Mouse (Mus musculus) neural tube, embryonic 12.5 days (tissue): Measurements from ENCODE around the gene Sparcl1. TPM values are rescaled to one million over a fixed set of nuclear protein-coding genes. Genes with fewer than 3 reads are reported as not detected.

Experiments used
- ATAC-seq: fragments of 200-750 bp; cut with Nextera tagmentation; 2 replicates; pipeline ENCODE4 v1.8.0; 2017; ENCODE audit warnings: low read depth, mild to moderate bottlenecking, moderate TSS enrichment, moderate library complexity; ENCODE audit not compliant: low FRiP score
- H3K27ac ChIP-seq: fragments of 300-500 bp; sonication (generic); 2 replicates; pipeline ENCODE4 v1.5.1; 2016
- H3K27me3 ChIP-seq: fragments of 300-500 bp; sonication (generic); replicated peaks from 2 replicates; pipeline ENCODE4 v1.6.1; 2016; ENCODE audit warnings: mild to moderate bottlenecking
- H3K36me3 ChIP-seq: fragments of 300-500 bp; sonication (generic); 2 replicates; pipeline ENCODE4 v1.6.1; 2016; ENCODE audit warnings: mild to moderate bottlenecking
- H3K4me1 ChIP-seq: fragments of 300-500 bp; sonication (generic); 2 replicates; pipeline ENCODE4 v1.6.1; 2016
- H3K4me2 ChIP-seq: fragments of 300-500 bp; sonication (generic); replicated peaks from 2 replicates; pipeline ENCODE4 v1.6.1; 2016; ENCODE audit warnings: mild to moderate bottlenecking
- H3K4me3 ChIP-seq: fragments of 300-500 bp; sonication (generic); 2 replicates; pipeline ENCODE4 v1.5.1; 2016
- H3K9ac ChIP-seq: fragments of 300-500 bp; sonication (generic); 2 replicates; pipeline ENCODE4 v1.6.1; 2016; ENCODE audit warnings: mild to moderate bottlenecking
- H3K9me3 ChIP-seq: fragments of 300-500 bp; sonication (generic); 2 replicates; pipeline ENCODE4 v1.6.1; 2016; ENCODE audit warnings: mild to moderate bottlenecking
- WGBS: fragments of 180-500 bp; shearing (Covaris S2); methylation state at CpG from one replicate; pipeline ENCODE4 v1.1.7; 2016; 5-methylcytosine and 5-hydroxymethylcytosine counted together
- polyA plus RNA-seq: library from polyadenylated mRNA; unstranded; fragments of >200 nt; fragmentation: Nextera tagmentation; extraction: Ambion mirVana; gene quantifications from 2 replicates; pipeline ENCODE4 v1.2.1, GENCODE M21; 2016

The Sparcl1 gene
- polyA plus RNA-seq, 1 experiment from 2014 or later: 95.9 TPM

- Histone ChIP-seq H3K36me3 (no peaks in the 10 kb centered on the region), H3K9me3 (no peaks in the 10 kb centered on the region), H3K4me3 (no peak overlapping the region), H3K27me3 (no peaks in the 10 kb centered on the region), H3K27ac (no peak overlapping the region), H3K4me2 (no peak overlapping the region), H3K4me1 (peaks cover 7% of the 10 kb centered on the region), H3K9ac (no peak overlapping the region)
- 37% methylated on average over 10 of the region's 10 CpGs for WGBS
- ATAC-seq: no peak
Observed at GRCm38 (mm10) chr5:104076361-104076760, 37.2 kb downstream of the Sparcl1 start.

- Histone ChIP-seq H3K4me3 (no peak overlapping the region), H3K36me3 (no peaks in the 10 kb centered on the region), H3K9ac (no peak overlapping the region), H3K27ac (no peak overlapping the region), H3K9me3 (no peaks in the 10 kb centered on the region), H3K4me2 (no peak overlapping the region), H3K4me1 (peaks cover 7% of the 10 kb centered on the region), H3K27me3 (no peaks in the 10 kb centered on the region)
- 37% methylated on average over 12 of the region's 12 CpGs for WGBS
- no peak for ATAC-seq
Observed at GRCm38 (mm10) chr5:104074388-104074787, 39.1 kb downstream of the Sparcl1 start.

- Histone ChIP-seq H3K36me3 (no peaks in the 10 kb centered on the region), H3K4me2 (no peak overlapping the region), H3K27me3 (no peaks in the 10 kb centered on the region), H3K4me1 (peaks cover 7% of the 10 kb centered on the region), H3K9ac (no peak overlapping the region), H3K27ac (no peak overlapping the region), H3K9me3 (no peaks in the 10 kb centered on the region), H3K4me3 (no peak overlapping the region)
- WGBS: 70% methylated on average over 5 of the region's 5 CpGs
- ATAC-seq: peak; percentile 78
Observed at GRCm38 (mm10) chr5:104073602-104074001, 39.9 kb downstream of the Sparcl1 start.

- peak overlapping the region; percentile 28; the same call in 1 of the 2 replicates for H3K4me2 ChIP-seq
- no peaks in the 10 kb centered on the region for H3K27me3 ChIP-seq
- H3K27ac ChIP-seq: peak overlapping the region; percentile 62
- no peak overlapping the region for H3K9ac ChIP-seq
- no peaks in the 10 kb centered on the region for H3K9me3 ChIP-seq
- 4% methylated on average over 7 of the region's 8 CpGs for WGBS
- no peak overlapping the region for H3K4me3 ChIP-seq
- peak; percentile 89 for ATAC-seq
- no peaks in the 10 kb centered on the region for H3K36me3 ChIP-seq
- peaks cover 7% of the 10 kb centered on the region for H3K4me1 ChIP-seq
Observed at GRCm38 (mm10) chr5:104072272-104072886, 41.2 kb downstream of the Sparcl1 start.

- 66% methylated on average over 4 of the region's 4 CpGs for WGBS
- no peak overlapping the region for H3K4me3 ChIP-seq
- ATAC-seq: no peak
Observed at GRCm38 (mm10) chr5:104071048-104071447, 42.5 kb downstream of the Sparcl1 start.

GRCm38 (mm10) chr5:104068751-104069150, 44.8 kb downstream of the Sparcl1 start:
- H3K9me3 ChIP-seq: no peaks in the 10 kb centered on the region
- peaks cover 6% of the 10 kb centered on the region; the same call in 1 of the 2 replicates for H3K36me3 ChIP-seq
- H3K9ac ChIP-seq: no peak overlapping the region
- no peak for ATAC-seq
- H3K4me1 ChIP-seq: peaks cover 7% of the 10 kb centered on the region
- WGBS: 90% methylated on average over 7 of the region's 7 CpGs
- H3K27ac ChIP-seq: no peak overlapping the region
- no peak overlapping the region for H3K4me3 ChIP-seq
- H3K27me3 ChIP-seq: no peaks in the 10 kb centered on the region
- H3K4me2 ChIP-seq: no peak overlapping the region

More at GRCm38 (mm10) chr5:104071048-104071447, 42.5 kb downstream of the Sparcl1 start:
- peaks cover 7% of the 10 kb centered on the region for H3K4me1 ChIP-seq
- H3K4me2 ChIP-seq: no peak overlapping the region
- no peak overlapping the region for H3K9ac ChIP-seq
- H3K9me3 ChIP-seq: no peaks in the 10 kb centered on the region
- no peaks in the 10 kb centered on the region for H3K36me3 ChIP-seq
- H3K27me3 ChIP-seq: no peaks in the 10 kb centered on the region
- H3K27ac ChIP-seq: no peak overlapping the region

DNA sequence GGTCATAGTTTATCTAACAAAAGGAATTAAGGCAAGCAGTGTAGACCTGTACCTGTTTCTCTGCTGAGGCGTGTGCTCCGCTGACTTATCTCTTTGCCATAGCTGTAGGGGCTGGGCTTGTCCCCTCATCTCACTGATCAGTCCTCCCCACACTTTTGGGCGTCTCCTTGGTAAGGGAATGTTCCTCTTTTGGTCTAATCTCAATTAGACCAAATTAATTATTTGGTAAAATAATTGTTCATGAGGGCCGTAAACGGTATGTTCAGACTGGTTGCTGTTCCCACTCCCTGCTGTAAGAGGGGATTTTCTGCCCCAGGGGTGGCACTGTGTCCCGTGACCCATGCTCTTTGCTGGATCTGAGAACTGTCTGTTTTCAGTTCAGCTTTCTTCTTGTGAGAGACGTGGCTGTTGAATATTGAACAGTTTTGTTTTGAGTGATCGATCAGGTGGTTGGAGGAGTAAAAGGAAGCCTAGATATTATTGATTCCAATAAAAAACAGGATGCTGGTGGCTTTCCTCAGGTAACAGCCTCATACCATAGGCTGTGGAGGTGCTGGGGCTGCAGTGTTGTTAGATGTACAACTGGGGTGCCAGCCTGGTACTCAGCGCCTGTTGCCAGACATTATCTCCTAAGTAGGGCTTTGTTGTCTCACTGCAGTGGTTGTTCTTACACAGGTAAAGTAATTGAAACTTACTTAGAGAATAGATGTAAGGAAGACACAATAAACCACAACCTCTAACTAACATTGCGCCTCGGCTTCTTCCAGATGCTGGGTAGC, 50.6 kb downstream of the Sparcl1 start:
- Histone ChIP-seq H3K27ac (no peak overlapping the region), H3K9ac (no peak overlapping the region), H3K27me3 (no peaks in the 10 kb centered on the region), H3K9me3 (no peaks in the 10 kb centered on the region), H3K4me1 (no peaks in the 10 kb centered on the region; the same call in 1 of the 2 replicates), H3K36me3 (peaks cover 37% of the 10 kb centered on the region), H3K4me3 (no peak overlapping the region), H3K4me2 (no peak overlapping the region)
- no peak for ATAC-seq
- WGBS: 89% methylated on average over 11 of the region's 11 CpGs

DNA sequence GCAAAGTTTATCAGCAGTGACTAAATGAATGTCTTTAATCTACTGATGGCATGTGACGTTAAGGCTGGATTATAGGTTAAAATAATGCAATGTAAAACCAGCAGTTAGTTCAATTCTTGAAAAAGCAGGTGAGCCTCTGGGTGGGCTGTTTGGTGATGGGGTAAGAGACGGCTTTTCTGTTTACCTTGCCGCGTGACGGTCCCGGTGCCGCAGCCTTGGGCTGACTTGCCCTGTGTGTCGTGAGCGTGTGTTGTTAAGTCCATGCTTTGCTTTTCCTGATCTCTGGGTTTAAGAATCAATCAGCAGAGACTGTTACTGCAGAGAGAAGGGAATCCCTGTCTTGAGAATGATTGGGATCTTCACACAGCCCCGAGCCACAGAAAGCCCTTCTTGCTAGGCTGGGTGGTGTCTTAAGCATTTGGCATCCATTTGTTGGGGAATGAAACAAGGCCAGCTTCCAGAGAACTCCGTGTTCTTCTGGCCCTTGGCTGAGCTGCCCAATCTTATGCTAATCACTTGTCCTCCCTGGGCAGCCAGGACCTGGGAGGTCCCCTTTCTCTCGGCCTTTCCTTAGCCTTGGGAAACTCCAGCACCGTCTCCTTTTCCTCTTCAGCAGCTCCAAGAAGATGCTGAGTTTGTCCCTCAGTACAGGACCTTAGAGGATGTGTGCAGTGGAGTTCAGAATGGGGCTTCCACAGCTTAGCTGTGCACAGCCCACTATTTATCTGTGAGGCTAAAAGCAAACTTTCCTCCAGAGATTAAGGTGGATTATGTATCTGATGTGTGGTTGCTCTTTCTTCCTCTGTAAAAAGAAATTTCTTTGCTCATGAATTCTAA, 51.4 kb downstream of the Sparcl1 start:
- Histone ChIP-seq H3K4me2 (no peak overlapping the region), H3K9me3 (no peaks in the 10 kb centered on the region), H3K4me3 (no peak overlapping the region), H3K27ac (no peak overlapping the region), H3K9ac (no peak overlapping the region), H3K4me1 (no peaks in the 10 kb centered on the region; the same call in 1 of the 2 replicates), H3K36me3 (peaks cover 37% of the 10 kb centered on the region), H3K27me3 (no peaks in the 10 kb centered on the region)
- ATAC-seq: no peak
- WGBS: 83% methylated on average over 13 of the region's 13 CpGs

DNA sequence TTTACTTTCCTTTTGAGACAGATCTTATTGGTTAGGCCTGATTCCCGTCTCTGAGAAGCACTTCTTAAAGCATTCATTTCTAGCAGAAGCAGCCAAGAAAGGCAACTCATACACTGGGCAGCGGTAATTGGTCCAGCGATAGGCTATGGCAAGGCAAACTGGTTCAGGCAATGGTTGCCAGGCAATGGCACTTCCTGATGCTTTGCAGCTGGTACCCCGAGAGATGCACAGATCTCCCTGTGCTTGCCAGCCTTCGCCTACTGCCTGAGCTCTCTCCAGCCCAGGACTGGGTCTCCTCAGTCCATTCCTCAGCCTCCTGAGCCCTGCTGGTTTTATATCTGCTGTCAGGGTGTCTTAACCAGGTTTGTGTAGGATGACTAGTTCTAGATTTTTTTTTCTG, 53.1 kb downstream of the Sparcl1 start:
- no peak overlapping the region for H3K4me3 ChIP-seq
- H3K9me3 ChIP-seq: no peaks in the 10 kb centered on the region
- ATAC-seq: no peak
- H3K36me3 ChIP-seq: peaks cover 39% of the 10 kb centered on the region
- H3K27ac ChIP-seq: no peak overlapping the region
- no peaks in the 10 kb centered on the region; the same call in 1 of the 2 replicates for H3K4me1 ChIP-seq
- whole genome bisulfite sequencing: 93% methylated on average over 5 of the region's 5 CpGs
- H3K4me2 ChIP-seq: no peak overlapping the region
- H3K9ac ChIP-seq: no peak overlapping the region
- H3K27me3 ChIP-seq: no peaks in the 10 kb centered on the region

DNA sequence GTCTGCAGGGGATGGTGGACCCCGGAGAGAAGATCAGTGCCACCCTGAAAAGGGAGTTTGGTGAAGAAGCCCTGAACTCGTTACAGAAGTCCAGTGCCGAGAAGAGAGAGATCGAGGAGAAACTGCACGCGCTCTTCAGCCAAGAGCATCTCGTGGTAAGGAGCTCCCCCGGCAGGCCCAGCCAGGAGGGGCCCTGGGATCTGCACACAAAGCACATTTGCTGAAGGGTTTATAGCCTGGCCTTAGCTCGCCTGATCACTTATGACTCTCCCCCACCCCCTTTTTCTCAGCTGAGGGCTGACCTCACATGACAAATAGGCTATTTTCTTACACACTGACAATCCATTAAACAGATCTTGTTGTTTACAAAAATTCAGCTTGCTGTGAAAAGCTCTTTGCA, 53.9 kb downstream of the Sparcl1 start:
- no peaks in the 10 kb centered on the region for H3K9me3 ChIP-seq
- H3K4me3 ChIP-seq: no peak overlapping the region
- H3K9ac ChIP-seq: no peak overlapping the region
- H3K4me1 ChIP-seq: no peaks in the 10 kb centered on the region; the same call in 1 of the 2 replicates
- 45% methylated on average over 9 of the region's 9 CpGs for WGBS
- H3K36me3 ChIP-seq: peaks cover 38% of the 10 kb centered on the region
- peak; percentile 60; the same call in 1 of the 2 replicates for ATAC-seq
- H3K27me3 ChIP-seq: no peaks in the 10 kb centered on the region
- no peak overlapping the region for H3K27ac ChIP-seq
- no peak overlapping the region for H3K4me2 ChIP-seq

DNA sequence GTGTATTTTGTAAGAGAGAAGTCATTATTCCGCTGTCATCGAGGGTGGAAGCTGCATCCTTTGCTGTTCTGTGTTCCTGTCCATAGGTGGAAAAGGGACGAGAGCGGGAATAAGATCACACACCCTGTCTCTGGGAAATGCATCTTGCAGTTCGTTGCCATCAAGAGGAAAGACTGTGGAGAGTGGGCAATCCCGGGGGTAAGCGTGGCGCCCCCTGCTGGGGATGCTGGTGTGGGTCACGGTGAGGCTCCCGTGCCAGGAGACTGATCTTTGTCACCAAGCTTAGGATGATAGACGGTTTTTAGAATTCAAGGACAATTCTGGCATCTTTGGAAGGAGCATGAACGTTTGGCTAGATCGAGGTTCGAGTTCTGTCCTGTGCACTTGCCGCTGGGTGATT, 55.5 kb downstream of the Sparcl1 start:
- Histone ChIP-seq H3K36me3 (peaks cover 33% of the 10 kb centered on the region), H3K4me3 (no peak overlapping the region), H3K27me3 (no peaks in the 10 kb centered on the region), H3K9me3 (no peaks in the 10 kb centered on the region), H3K4me1 (no peaks in the 10 kb centered on the region; the same call in 1 of the 2 replicates), H3K9ac (no peak overlapping the region), H3K27ac (no peak overlapping the region), H3K4me2 (no peak overlapping the region)
- ATAC-seq: no peak
- 68% methylated on average over 15 of the region's 15 CpGs for WGBS

DNA sequence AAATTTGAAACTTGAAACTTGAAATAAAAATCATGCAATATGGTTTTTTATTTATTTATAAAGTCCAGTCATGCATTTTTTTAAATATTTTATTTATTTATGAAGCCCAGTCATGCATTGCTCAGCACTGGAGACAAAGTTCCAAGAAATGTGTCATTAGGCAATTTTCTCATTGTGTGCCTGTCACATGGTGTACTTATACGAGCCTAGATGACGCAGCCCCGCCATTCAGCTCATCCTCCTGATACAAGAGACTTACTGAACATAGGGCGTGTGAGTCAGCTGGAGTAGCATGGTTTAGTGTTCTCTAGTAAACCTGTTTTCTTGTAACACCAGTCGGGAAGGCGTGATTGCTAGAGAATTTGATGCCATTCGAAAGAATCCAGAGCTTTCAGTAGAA, 57.2 kb downstream of the Sparcl1 start:
- Histone ChIP-seq H3K4me1 (no peaks in the 10 kb centered on the region; the same call in 1 of the 2 replicates), H3K9ac (no peak overlapping the region), H3K36me3 (peaks cover 30% of the 10 kb centered on the region), H3K4me3 (no peak overlapping the region), H3K27me3 (no peaks in the 10 kb centered on the region), H3K4me2 (no peak overlapping the region), H3K27ac (no peak overlapping the region), H3K9me3 (no peaks in the 10 kb centered on the region)
- 80% methylated on average over 7 of the region's 7 CpGs for WGBS
- ATAC-seq: no peak
